Mouse (Mus musculus) embryonic facial prominence, embryonic 12.5 days (tissue): ENCODE results near the gene Myh6. TPM values are rescaled to one million over a fixed set of nuclear protein-coding genes. Genes with fewer than 3 reads are reported as not detected.
"Not testable (repeated sequence)": the region's sequence is repeated elsewhere in the genome, so short reads cannot be mapped to it uniquely, and the experiment has no call there.

ENCODE experiments used
- ATAC-seq: fragments of 200-750 bp; cut with Nextera tagmentation; 2 replicates; pipeline ENCODE4 v1.8.0; 2017; ENCODE audit not compliant: insufficient number of reproducible peaks, insufficient read depth, low FRiP score, low TSS enrichment
- H3K27ac ChIP-seq: fragments of 300-500 bp; sonication (generic); 2 replicates; pipeline ENCODE4 v1.5.1; 2016; ENCODE audit warnings: mild to moderate bottlenecking
- H3K27me3 ChIP-seq: fragments of 300-500 bp; sonication (generic); 2 replicates; pipeline ENCODE4 v1.6.1; 2016; ENCODE audit warnings: mild to moderate bottlenecking, moderate library complexity
- H3K36me3 ChIP-seq: fragments of 300-500 bp; sonication (generic); 2 replicates; pipeline ENCODE4 v1.6.1; 2016; ENCODE audit warnings: mild to moderate bottlenecking
- H3K4me1 ChIP-seq: fragments of 300-500 bp; sonication (generic); 2 replicates; pipeline ENCODE4 v1.6.1; 2016
- H3K4me2 ChIP-seq: fragments of 300-500 bp; sonication (generic); replicated peaks from 2 replicates; pipeline ENCODE4 v1.6.1; 2016; ENCODE audit warnings: mild to moderate bottlenecking, moderate library complexity
- H3K4me3 ChIP-seq: fragments of 300-500 bp; sonication (generic); 2 replicates; pipeline ENCODE4 v1.5.1; 2016; ENCODE audit warnings: mild to moderate bottlenecking
- H3K9ac ChIP-seq: fragments of 300-500 bp; sonication (generic); 2 replicates; pipeline ENCODE4 v1.6.1; 2016; ENCODE audit warnings: mild to moderate bottlenecking, moderate library complexity
- H3K9me3 ChIP-seq: fragments of 300-500 bp; sonication (generic); 2 replicates; pipeline ENCODE4 v1.6.1; 2016; ENCODE audit warnings: mild to moderate bottlenecking, moderate library complexity
- WGBS: fragments of 180-500 bp; shearing (Covaris S2); methylation state at CpG from one replicate; pipeline ENCODE4 v1.1.7; 2016; 5-methylcytosine and 5-hydroxymethylcytosine counted together
- polyA plus RNA-seq: library from polyadenylated mRNA; unstranded; fragments of >200 nt; fragmentation: Nextera tagmentation; extraction: Ambion mirVana; gene quantifications from 2 replicates; pipeline ENCODE4 v1.2.1, GENCODE M21; 2016

Myh6 gene
- polyA plus RNA-seq, 1 experiment from 2014 or later: 2.2 TPM

DNA sequence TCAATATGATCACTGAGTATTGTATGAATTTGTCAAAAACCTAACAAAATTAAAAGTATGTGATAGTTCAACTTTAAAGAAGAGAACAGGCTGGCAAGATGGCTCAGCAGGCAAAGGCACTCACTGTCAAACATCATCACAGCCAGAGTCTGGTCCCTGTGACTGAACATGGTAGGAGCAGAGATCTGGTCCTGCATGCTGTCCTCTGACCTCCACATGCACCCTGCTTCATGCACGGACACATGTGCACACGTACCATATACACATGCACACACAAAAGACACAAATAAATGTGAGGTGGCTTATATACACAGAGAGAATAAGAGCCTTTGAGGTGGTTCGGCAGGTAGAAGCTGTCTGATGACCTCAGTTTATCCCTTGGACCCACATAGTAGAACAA, 11.2 kb downstream of the Myh6 start:
- H3K27ac ChIP-seq: no peak overlapping the region
- ATAC-seq: no peak
- H3K4me2 ChIP-seq: no peak overlapping the region
- H3K36me3 ChIP-seq: no peaks in the 10 kb centered on the region
- no peaks in the 10 kb centered on the region for H3K9me3 ChIP-seq
- H3K4me1 ChIP-seq: no peaks in the 10 kb centered on the region
- no peak overlapping the region for H3K4me3 ChIP-seq
- no peaks in the 10 kb centered on the region for H3K27me3 ChIP-seq
- H3K9ac ChIP-seq: no peak overlapping the region
- 86% methylated on average over 3 of the region's 3 CpGs for WGBS

DNA sequence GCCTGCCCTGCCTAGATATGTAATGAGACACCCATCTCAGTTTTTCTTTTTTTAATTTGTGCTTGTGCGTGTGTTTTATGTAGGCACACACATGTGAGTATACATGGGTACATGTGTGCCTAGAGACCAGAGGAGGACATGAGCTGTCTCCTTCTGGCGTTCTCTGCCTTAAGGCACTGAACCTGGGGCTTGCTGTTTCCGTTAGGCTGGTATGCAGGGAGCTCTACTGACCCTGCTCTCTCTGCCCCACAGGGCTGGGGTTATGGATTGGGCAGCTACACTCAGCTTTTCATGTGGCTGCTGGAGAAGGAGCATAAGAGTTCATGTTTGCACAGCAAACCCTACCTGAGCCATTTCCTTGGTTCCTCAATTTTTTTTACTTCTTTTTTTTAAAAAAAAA, 12.3 kb downstream of the Myh6 start:
- no peak overlapping the region for H3K4me2 ChIP-seq
- WGBS: 57% methylated on average over 3 of the region's 3 CpGs
- no peak for ATAC-seq
- no peaks in the 10 kb centered on the region for H3K9me3 ChIP-seq
- no peak overlapping the region for H3K9ac ChIP-seq
- H3K27me3 ChIP-seq: no peaks in the 10 kb centered on the region
- no peak overlapping the region for H3K27ac ChIP-seq
- H3K36me3 ChIP-seq: no peaks in the 10 kb centered on the region
- no peak overlapping the region for H3K4me3 ChIP-seq
- no peaks in the 10 kb centered on the region for H3K4me1 ChIP-seq

DNA sequence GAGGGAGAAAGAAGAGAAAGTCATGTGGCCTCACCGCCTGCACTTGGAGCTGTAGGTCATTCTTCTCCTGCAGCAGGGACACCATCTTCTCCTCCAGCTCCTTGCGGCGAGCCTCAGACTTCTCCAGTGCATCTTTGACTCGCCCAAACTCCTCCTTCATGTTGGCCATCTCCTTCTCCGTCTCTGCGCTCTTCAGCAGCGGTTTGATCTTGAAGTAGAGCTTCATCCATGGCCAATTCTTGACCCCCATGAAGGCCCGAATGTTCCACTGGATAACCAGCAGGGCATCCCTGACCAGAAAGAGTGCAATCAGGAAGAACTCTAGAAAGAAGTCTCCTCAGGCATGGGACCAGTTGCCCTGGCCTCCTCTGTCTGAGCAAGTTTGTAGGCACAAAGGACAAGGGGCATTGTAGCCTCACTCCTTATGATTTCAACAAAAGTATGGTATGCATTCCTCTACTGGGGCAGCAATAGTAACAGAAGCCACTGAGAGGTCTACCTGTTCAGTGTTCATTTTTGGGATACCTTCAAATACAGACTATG, 13.0 kb downstream of the Myh6 start:
- Histone ChIP-seq H3K27me3 (no peaks in the 10 kb centered on the region), H3K9me3 (no peaks in the 10 kb centered on the region), H3K36me3 (no peaks in the 10 kb centered on the region), H3K27ac (no peak overlapping the region), H3K4me3 (no peak overlapping the region), H3K4me2 (no peak overlapping the region), H3K9ac (no peak overlapping the region), H3K4me1 (no peaks in the 10 kb centered on the region)
- 92% methylated on average over 8 of the region's 8 CpGs for WGBS
- ATAC-seq: no peak

DNA sequence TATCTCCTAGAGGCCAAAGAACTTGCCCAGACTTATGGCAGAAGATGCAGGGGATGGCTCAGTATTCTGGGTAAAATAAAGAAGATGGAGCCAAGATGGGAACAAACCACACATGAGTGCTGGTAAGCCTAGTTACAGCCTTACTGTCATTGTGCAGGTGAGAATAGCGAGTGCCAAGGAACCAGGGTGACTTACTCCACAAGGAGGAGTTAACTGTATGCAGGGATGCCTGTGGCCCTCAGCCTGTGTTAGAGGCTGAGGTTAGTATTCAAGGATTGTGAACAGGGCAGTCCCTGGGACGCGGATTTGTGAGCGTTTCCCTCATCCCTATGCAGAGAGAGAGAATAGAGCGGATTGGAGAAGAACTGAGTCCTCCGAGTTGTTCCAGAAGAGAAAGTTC, 15.1 kb downstream of the Myh6 start:
- no peaks in the 10 kb centered on the region for H3K9me3 ChIP-seq
- no peak overlapping the region for H3K4me2 ChIP-seq
- no peak overlapping the region for H3K9ac ChIP-seq
- no peaks in the 10 kb centered on the region for H3K36me3 ChIP-seq
- no peaks in the 10 kb centered on the region for H3K4me1 ChIP-seq
- no peak overlapping the region for H3K27ac ChIP-seq
- no peak overlapping the region for H3K4me3 ChIP-seq
- 85% methylated on average over 6 of the region's 6 CpGs for WGBS
- H3K27me3 ChIP-seq: no peaks in the 10 kb centered on the region
- ATAC-seq: no peak

DNA sequence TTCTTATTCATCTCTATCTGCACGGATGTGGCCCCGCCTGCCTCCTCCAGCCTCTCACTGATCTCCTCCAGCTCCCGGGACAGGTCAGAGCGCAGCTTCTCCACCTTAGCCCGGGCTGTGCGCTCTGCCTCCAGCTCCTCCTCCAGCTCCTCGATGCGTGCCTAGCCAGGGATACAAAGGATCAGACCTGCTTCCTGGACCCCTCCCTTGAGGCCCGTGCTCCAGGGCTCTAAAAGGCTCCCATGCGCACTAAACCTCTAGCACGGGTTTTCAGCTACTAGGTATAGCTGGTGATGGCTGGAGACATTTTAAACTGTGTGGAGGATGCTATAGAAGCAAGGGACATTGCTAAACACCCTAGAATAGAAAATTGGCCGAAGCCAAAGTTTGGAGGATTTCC, 16.2 kb downstream of the Myh6 start:
- WGBS: 51% methylated on average over 12 of the region's 12 CpGs
- Histone ChIP-seq H3K9ac (no peak overlapping the region), H3K27ac (no peak overlapping the region), H3K27me3 (no peaks in the 10 kb centered on the region), H3K36me3 (no peaks in the 10 kb centered on the region), H3K4me1 (no peaks in the 10 kb centered on the region), H3K4me2 (no peak overlapping the region), H3K9me3 (no peaks in the 10 kb centered on the region), H3K4me3 (no peak overlapping the region)
- no peak for ATAC-seq

DNA sequence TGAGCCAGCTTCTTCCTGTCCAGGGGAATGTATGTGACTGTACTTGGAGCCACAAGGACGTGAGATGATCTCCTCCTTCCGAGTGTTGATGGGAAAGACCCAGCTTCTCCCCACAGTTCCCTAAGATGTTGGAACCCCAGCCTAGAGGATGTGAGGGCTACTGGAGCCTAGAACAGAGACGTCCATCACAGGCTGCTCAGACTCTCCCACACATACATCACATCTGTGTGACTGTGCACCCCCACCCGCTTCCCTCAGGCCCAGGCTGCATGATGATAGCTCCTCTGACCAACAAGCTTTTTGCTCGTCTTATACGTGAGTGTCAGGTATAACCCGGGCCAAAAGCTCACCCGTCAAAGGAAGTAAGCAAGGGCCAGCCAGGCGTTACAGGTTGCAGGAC, 17.9 kb downstream of the Myh6 start:
- Histone ChIP-seq H3K4me3 (no peak overlapping the region), H3K27me3 (no peaks in the 10 kb centered on the region), H3K9ac (no peak overlapping the region), H3K4me2 (no peak overlapping the region), H3K36me3 (no peaks in the 10 kb centered on the region), H3K9me3 (no peaks in the 10 kb centered on the region), H3K27ac (no peak overlapping the region), H3K4me1 (no peaks in the 10 kb centered on the region)
- WGBS: 85% methylated on average over 9 of the region's 9 CpGs
- ATAC-seq: no peak

DNA sequence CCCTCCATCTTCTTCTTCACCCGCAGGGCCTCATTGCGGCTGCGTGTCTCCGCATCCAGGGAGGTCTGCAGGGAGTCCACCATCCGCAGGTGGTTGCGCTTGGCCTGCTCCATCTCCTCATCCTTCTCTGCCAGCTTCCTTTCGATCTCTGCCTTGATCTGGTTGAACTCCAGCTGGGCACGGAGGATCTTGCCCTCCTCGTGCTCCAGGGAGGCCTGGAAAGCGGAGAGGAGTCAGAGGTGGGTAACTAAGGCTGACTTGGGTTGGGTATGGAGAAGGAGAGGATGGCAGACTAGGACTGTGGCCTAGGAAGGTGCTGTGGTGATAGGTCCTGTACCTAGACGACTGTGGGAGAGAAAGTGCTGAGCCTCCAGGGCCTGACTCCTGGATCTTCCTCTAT, 19.7 kb downstream of the Myh6 start:
- not testable (repeated sequence) for H3K9ac ChIP-seq, H3K27me3 ChIP-seq, H3K4me2 ChIP-seq, H3K4me1 ChIP-seq, ATAC-seq, H3K9me3 ChIP-seq, H3K4me3 ChIP-seq, H3K27ac ChIP-seq, H3K36me3 ChIP-seq
- WGBS: 91% methylated on average over 11 of the region's 11 CpGs

DNA sequence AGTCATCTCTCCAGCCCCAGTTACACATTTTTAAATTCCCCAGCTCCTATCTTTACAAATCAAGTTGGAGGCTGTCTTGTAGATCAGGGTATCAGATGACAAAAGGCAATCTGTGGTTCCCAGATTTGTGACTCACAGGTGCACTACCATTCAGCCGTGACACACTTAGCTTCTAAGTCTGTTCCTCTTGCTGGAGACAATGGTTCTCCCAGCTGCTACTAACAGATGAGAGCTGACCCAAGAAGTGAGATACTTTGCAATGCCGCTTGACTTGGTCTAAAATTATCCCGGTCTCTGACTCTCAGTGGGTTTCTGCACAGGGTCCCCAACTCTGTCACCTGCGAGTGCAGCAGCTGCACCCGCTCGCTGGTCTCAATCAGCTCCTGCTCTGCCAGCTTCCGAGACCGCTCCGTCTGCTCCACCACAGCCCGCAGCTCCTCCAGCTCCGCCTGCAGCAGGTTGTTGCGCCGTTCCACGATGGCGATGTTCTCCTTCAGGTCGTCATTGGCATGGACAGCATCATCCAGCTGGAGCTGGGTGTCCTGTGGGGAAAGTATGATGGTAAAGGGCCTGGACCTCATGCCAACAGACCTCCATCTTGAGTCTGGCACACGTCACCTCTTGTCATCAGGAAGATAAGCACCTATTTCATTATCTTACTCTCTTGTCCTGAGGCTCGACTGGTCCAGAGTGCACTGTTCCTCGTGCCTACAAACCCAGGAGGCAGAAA, 20.6 kb downstream of the Myh6 start:
- no peak overlapping the region for H3K27ac ChIP-seq
- no peak for ATAC-seq
- no peaks in the 10 kb centered on the region for H3K9me3 ChIP-seq
- H3K4me2 ChIP-seq: no peak overlapping the region
- no peak overlapping the region for H3K4me3 ChIP-seq
- no peak overlapping the region for H3K9ac ChIP-seq
- 82% methylated on average over 19 of the region's 19 CpGs for WGBS
- no peaks in the 10 kb centered on the region for H3K4me1 ChIP-seq
- no peaks in the 10 kb centered on the region for H3K27me3 ChIP-seq
- no peaks in the 10 kb centered on the region for H3K36me3 ChIP-seq

DNA sequence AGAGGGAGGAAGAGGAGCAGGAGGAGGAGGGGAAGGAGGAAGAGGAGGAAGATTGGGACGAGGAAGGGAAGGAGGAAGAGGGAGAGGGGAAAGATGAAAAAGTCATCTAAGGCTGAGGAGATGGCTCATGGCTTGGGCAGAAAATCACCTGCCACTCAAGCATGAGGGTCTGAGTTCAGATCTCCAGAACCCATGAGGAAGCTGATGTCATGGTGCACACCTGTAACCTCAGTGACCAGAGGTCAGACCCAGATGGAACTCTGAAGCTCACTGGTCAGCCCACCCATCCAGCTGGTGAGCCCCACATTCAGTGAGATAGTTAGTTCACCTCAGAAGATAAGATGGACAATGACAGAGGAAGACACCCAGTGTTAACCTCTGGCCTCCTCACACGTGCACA, 21.8 kb downstream of the Myh6 start:
- Histone ChIP-seq H3K27ac (no peak overlapping the region), H3K9ac (no peak overlapping the region), H3K4me2 (no peak overlapping the region), H3K4me1 (no peaks in the 10 kb centered on the region), H3K27me3 (no peaks in the 10 kb centered on the region), H3K4me3 (no peak overlapping the region), H3K9me3 (no peaks in the 10 kb centered on the region), H3K36me3 (no peaks in the 10 kb centered on the region)
- WGBS: 73% methylated on average over 2 of the region's 2 CpGs
- no peak for ATAC-seq

DNA sequence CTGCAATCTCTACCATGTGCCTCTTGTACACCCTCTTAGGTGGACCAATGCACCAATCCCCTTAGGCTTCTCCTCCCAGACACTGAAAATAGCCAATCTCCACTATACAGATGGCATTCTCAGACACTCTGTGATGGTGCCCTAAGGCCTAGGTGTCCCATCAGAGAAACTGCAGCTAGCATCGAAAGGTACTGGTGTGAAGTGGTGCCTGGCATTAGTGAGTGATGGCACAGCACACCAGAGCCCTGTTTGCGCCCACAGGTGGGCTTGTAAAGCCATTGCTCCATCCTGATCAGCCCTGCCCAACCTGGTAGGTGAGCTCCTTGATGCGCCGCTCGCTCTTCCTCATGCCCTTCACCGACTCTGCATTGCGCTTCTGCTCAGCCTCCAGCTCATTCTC, 22.8 kb downstream of the Myh6 start:
- Histone ChIP-seq H3K4me3 (no peak overlapping the region), H3K9me3 (no peaks in the 10 kb centered on the region), H3K4me1 (no peaks in the 10 kb centered on the region), H3K36me3 (no peaks in the 10 kb centered on the region), H3K27me3 (no peaks in the 10 kb centered on the region), H3K27ac (no peak overlapping the region), H3K4me2 (no peak overlapping the region), H3K9ac (no peak overlapping the region)
- no peak for ATAC-seq
- 91% methylated on average over 7 of the region's 7 CpGs for WGBS

DNA sequence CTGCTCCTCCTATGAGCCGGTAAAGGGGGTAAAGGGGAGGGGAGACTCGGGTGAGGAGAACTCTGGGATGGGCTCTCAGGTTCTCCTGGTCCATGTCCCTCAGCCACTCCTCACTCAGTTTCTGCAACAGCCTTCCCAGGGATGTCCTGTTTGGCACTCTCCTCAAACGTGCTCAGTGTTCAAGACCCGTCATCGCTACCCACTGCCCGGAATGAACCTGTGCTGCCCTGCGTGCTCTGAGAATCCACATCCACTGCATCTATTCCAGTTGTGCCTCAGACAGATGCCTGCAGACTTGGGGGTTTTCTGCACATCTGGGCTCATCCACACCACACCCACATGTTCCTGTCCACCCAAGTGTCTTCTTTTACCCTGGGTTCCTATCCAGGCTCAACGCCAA, 24.2 kb downstream of the Myh6 start:
- 89% methylated on average over 8 of the region's 8 CpGs for WGBS
- H3K27ac ChIP-seq: no peak overlapping the region
- H3K27me3 ChIP-seq: no peaks in the 10 kb centered on the region
- ATAC-seq: no peak
- no peak overlapping the region for H3K4me2 ChIP-seq
- no peaks in the 10 kb centered on the region for H3K4me1 ChIP-seq
- H3K9me3 ChIP-seq: no peaks in the 10 kb centered on the region
- H3K9ac ChIP-seq: no peak overlapping the region
- H3K36me3 ChIP-seq: no peaks in the 10 kb centered on the region
- H3K4me3 ChIP-seq: no peak overlapping the region

DNA sequence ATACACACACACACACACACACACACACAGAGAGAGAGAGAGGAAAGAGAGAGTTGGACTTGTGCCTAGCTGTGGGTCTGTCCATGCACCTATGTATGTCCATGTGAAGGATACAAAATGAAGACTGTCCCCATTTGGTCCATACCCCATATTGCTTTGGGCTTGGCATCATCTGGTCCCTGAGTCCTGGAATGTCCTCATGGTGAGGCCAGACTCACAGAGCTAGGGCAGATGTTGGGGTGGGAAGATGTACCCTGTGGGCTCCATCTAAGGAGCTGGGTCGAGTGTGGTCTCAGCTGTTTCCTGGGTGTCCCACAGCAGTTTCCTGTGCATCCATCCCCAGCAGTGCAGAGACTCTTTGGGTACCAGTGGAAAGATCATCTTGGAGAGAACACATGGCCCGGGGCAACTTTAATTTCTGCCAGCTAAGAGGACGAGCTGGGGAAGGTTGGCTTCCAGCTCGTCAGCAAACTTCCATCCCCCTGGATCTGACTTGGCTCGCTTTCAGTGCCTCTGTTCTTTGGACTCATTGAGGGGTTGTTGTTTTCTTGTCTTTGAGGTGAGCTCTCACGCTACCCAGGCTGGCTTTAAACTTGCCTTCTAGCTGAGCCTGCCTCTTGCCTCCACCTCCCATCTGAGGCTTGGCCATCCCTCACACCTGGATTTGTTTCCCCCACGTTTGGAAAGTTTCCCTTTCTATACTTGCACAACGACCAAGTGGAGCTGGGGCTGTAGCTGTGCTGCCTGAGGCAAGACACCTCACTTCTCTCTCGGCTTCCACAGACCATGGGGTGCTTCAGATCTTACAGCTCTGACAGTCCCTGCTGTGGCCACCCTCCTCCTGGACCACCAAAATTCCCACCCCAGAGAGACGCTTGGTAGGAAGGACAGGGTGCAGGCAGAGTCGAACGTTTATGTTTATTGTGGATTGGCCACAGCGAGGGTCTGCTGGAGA, 25.4 kb downstream of the Myh6 start:
- Histone ChIP-seq H3K4me3 (no peak overlapping the region), H3K9ac (no peak overlapping the region), H3K4me2 (no peak overlapping the region), H3K4me1 (peaks cover 6% of the 10 kb centered on the region), H3K27ac (no peak overlapping the region), H3K36me3 (no peaks in the 10 kb centered on the region), H3K27me3 (no peaks in the 10 kb centered on the region), H3K9me3 (no peaks in the 10 kb centered on the region)
- no peak for ATAC-seq
- 60% methylated on average over 13 of the region's 13 CpGs for WGBS
